Mouse (Mus musculus): Measurements from ENCODE around the gene Trarg1. TPM values are rescaled to one million over a fixed set of nuclear protein-coding genes. Genes with fewer than 3 reads are reported as not detected.
"Not testable (repeated sequence)": the region's sequence is repeated elsewhere in the genome, so short reads cannot be mapped to it uniquely, and the experiment has no call there.

Trarg1 gene
- 0.34 TPM for polyA plus RNA-seq (2012; fragmentation: generic; extraction: Trizol)

DNA sequence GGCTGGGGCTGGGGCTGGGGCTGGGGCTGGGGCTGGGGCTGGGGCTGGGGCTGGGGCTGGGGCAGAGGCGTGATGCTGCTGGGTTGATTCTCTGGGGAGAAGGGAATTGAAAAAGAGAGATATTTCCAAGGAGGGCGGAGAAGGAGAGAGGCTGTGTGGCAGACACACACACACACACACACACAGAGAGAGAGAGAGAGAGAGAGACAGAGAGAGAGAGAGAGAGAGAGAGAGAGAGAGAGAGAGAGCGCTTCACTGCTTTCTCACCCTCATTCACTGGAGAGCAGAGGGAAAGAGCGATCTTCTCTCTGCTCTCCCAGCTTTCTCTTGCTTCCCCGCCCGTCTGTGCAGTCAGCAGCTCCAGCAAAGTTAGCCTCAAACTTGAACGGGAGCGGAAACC lies at the start of gene Trarg1:
TSS of gene Trarg1 (plus strand) at position 301 of the 400 bp plus-strand sequence.
- not testable (repeated sequence) for H3ac ChIP-seq (ENCODE audit: control insufficient read depth, insufficient read length); H3K27me3 ChIP-seq (ENCODE audit: control insufficient read depth, insufficient read depth, insufficient read length); H3K36me3 ChIP-seq (ENCODE audit: control insufficient read depth, insufficient read depth); H3K79me2 ChIP-seq (ENCODE audit: control insufficient read depth, insufficient read depth); H3K4me3 ChIP-seq
- H3K4me2 ChIP-seq (ENCODE audit: low read depth), result peak within 1 kb of the TSS; percentile 18

DNA sequence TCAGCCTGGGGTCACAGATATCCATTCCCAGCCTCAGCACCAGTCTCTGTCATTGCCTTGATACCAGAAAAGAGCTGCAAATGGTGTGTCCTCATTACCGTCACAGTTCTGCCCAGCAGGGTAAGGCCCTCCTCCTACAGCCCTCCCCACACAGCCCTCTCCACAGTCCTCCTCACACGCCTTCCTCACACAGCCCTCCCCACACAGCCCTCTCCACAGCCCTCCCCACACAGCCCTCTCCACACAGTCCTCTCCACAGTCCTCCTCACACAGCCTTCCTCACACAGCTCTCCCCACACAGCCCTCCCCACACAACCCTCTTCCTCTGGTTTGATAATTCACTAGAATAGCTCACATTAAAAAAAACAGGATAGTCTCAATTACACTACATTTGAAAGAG lies 49.6 kb upstream of the Trarg1 start:
- Histone ChIP-seq H3K36me3 (ENCODE audit: control insufficient read depth, insufficient read depth) (no peaks in the 10 kb centered on the region), H3K27me3 (ENCODE audit: control insufficient read depth, insufficient read depth, insufficient read length) (no peaks in the 10 kb centered on the region), H3K4me3 (no peak overlapping the region), H3K4me2 (ENCODE audit: low read depth) (no peak overlapping the region), H3ac (ENCODE audit: control insufficient read depth, insufficient read length) (no peak overlapping the region), H3K79me2 (ENCODE audit: control insufficient read depth, insufficient read depth) (no peaks in the 10 kb centered on the region)
- TF ChIP-seq CEBPB (IDR thresholded peaks at IDR 0.05; ENCODE audit: insufficient read depth, poor library complexity, severe bottlenecking), result no peak
- no peak for TF ChIP-seq REST (IDR thresholded peaks at IDR 0.05; ENCODE audit: insufficient read depth, insufficient read length)
- no peak for TF ChIP-seq SRF (IDR thresholded peaks at IDR 0.05; ENCODE audit: control insufficient read depth, insufficient read length, low read depth)
- TF ChIP-seq POLR2A (IDR thresholded peaks at IDR 0.05; ENCODE audit: insufficient read length, low read depth), result no peak
- TF ChIP-seq MYOD1 (IDR thresholded peaks at IDR 0.05; ENCODE audit: control insufficient read depth in 1 of 3, insufficient read length in 2 of 3, low read depth in 2 of 3), result no peak
- TF ChIP-seq E2F4 (IDR thresholded peaks at IDR 0.05; ENCODE audit: insufficient read depth), result no peak
- TF ChIP-seq TCF12 (IDR thresholded peaks at IDR 0.05; ENCODE audit: insufficient read depth, poor library complexity, severe bottlenecking), result no peak
- TF ChIP-seq MAX (IDR thresholded peaks at IDR 0.05; ENCODE audit: low read depth), result no peak
- no peak for TF ChIP-seq MYOG (IDR thresholded peaks at IDR 0.05; ENCODE audit: control insufficient read depth in 1 of 3, insufficient read depth in 1 of 3, insufficient read length in 2 of 3, low read depth in 2 of 3)

DNA sequence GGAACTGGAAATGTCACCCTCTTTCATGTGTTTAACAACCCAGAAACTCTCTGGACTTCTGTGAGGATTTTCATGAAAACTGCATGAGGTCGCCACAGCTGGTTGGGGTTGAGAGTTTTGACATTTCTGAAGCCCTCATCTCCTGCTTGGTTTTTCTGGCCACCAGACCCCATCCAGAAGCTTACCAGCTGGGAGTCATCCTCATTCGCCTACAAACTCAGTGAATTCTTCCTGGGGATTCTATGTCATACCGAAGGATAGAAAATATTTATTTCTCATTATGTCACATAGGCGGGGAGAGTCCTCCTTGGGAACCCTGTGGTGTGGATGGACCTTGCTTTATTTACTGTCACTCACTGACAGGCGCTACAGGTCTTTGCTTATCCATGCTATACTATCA lies 49.1 kb upstream of the Trarg1 start:
- TF ChIP-seq TCF3 (IDR thresholded peaks at IDR 0.05; ENCODE audit: insufficient read length, low read depth), result no peak
- TF ChIP-seq POLR2A (IDR thresholded peaks at IDR 0.05; ENCODE audit: insufficient read length, low read depth), result no peak
- TF ChIP-seq TCF12 (IDR thresholded peaks at IDR 0.05; ENCODE audit: insufficient read depth, poor library complexity, severe bottlenecking), result no peak
- TF ChIP-seq SRF (IDR thresholded peaks at IDR 0.05; ENCODE audit: control insufficient read depth, insufficient read length, low read depth), result no peak
- TF ChIP-seq CEBPB (IDR thresholded peaks at IDR 0.05; ENCODE audit: insufficient read depth, poor library complexity, severe bottlenecking), result no peak
- no peak for TF ChIP-seq USF1 (IDR thresholded peaks at IDR 0.05; ENCODE audit: low read depth)
- TF ChIP-seq MYOG (IDR thresholded peaks at IDR 0.05; ENCODE audit: control insufficient read depth in 1 of 3, insufficient read depth in 1 of 3, insufficient read length in 2 of 3, low read depth in 2 of 3), result no peak
- no peak for TF ChIP-seq E2F4 (IDR thresholded peaks at IDR 0.05; ENCODE audit: insufficient read depth)
- TF ChIP-seq POLR2AphosphoS2 (IDR thresholded peaks at IDR 0.05; ENCODE audit: insufficient read length, low read depth), result no peak
- no peak for TF ChIP-seq MYOD1 (IDR thresholded peaks at IDR 0.05; ENCODE audit: control insufficient read depth in 1 of 3, insufficient read length in 2 of 3, low read depth in 2 of 3)
- no peak for TF ChIP-seq MAX (IDR thresholded peaks at IDR 0.05; ENCODE audit: low read depth)
- TF ChIP-seq REST (IDR thresholded peaks at IDR 0.05; ENCODE audit: insufficient read depth, insufficient read length), result no peak
- Histone ChIP-seq H3K79me2 (ENCODE audit: control insufficient read depth, insufficient read depth) (no peaks in the 10 kb centered on the region), H3K36me3 (ENCODE audit: control insufficient read depth, insufficient read depth) (no peaks in the 10 kb centered on the region)

DNA sequence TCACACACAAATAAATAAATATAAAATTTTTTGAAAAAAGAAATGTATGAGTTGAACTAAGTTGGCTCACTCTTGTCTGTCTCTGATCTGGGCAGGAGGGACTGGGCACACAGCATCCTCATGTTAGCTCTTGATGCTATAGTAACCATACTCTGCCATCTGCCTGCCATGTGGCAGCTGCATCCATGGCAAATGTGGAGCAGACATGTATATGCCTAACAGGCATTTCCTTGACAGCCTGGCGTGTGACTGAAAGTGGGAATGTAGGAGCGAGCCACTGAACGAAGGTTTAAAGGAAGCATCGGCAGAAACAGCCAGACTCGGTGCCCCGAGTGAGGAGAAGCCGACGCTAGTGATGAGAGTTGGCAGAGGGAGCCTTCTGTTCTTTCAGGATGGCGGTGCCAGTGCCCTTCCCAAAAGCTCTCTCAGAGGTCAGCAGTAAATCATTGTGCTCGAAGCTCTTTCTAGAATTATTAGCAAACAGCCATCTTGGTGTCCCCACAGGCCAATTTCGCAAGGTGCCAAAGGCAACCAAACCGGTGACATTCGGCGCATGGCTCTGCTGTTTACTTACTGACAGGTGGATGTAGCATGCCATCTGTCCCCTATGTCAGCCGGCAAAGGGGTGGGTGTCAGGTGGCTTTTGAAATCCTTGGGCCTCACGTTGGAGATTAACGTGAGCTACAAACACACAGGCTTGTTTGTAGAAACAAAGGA lies 40.2 kb upstream of the Trarg1 start:
- H3K79me2 ChIP-seq (ENCODE audit: control insufficient read depth, insufficient read depth), result no peaks in the 10 kb centered on the region
- no peak overlapping the region for H3K4me3 ChIP-seq
- no peak overlapping the region for H3ac ChIP-seq (ENCODE audit: control insufficient read depth, insufficient read length)
- no peaks in the 10 kb centered on the region for H3K36me3 ChIP-seq (ENCODE audit: control insufficient read depth, insufficient read depth)
- TF ChIP-seq REST (IDR thresholded peaks at IDR 0.05; ENCODE audit: insufficient read depth, insufficient read length), result no peak
- TF ChIP-seq E2F4 (IDR thresholded peaks at IDR 0.05; ENCODE audit: insufficient read depth), result no peak
- TF ChIP-seq SRF (IDR thresholded peaks at IDR 0.05; ENCODE audit: control insufficient read depth, insufficient read length, low read depth), result no peak
- no peak for TF ChIP-seq MYOD1 (IDR thresholded peaks at IDR 0.05; ENCODE audit: control insufficient read depth in 1 of 3, insufficient read length in 2 of 3, low read depth in 2 of 3)
- no peak for TF ChIP-seq MYOG (IDR thresholded peaks at IDR 0.05; ENCODE audit: control insufficient read depth in 1 of 3, insufficient read depth in 1 of 3, insufficient read length in 2 of 3, low read depth in 2 of 3)
- TF ChIP-seq CEBPB (IDR thresholded peaks at IDR 0.05; ENCODE audit: insufficient read depth, poor library complexity, severe bottlenecking), result no peak
- no peak for TF ChIP-seq POLR2AphosphoS2 (IDR thresholded peaks at IDR 0.05; ENCODE audit: insufficient read length, low read depth)
- TF ChIP-seq TCF3 (IDR thresholded peaks at IDR 0.05; ENCODE audit: insufficient read length, low read depth), result no peak
- TF ChIP-seq TCF12 (IDR thresholded peaks at IDR 0.05; ENCODE audit: insufficient read depth, poor library complexity, severe bottlenecking), result no peak
- TF ChIP-seq USF1 (IDR thresholded peaks at IDR 0.05; ENCODE audit: low read depth), result no peak
- TF ChIP-seq POLR2A (IDR thresholded peaks at IDR 0.05; ENCODE audit: insufficient read length, low read depth), result no peak
- no peak for TF ChIP-seq MAX (IDR thresholded peaks at IDR 0.05; ENCODE audit: low read depth)
- no peaks in the 10 kb centered on the region for H3K27me3 ChIP-seq (ENCODE audit: control insufficient read depth, insufficient read depth, insufficient read length)
- no peak overlapping the region for H3K4me2 ChIP-seq (ENCODE audit: low read depth)

More for the DNA sequence above, 49.1 kb upstream of the Trarg1 start:
- Histone ChIP-seq H3ac (ENCODE audit: control insufficient read depth, insufficient read length) (no peak overlapping the region), H3K4me2 (ENCODE audit: low read depth) (no peak overlapping the region), H3K4me3 (no peak overlapping the region), H3K27me3 (ENCODE audit: control insufficient read depth, insufficient read depth, insufficient read length) (no peaks in the 10 kb centered on the region)

DNA sequence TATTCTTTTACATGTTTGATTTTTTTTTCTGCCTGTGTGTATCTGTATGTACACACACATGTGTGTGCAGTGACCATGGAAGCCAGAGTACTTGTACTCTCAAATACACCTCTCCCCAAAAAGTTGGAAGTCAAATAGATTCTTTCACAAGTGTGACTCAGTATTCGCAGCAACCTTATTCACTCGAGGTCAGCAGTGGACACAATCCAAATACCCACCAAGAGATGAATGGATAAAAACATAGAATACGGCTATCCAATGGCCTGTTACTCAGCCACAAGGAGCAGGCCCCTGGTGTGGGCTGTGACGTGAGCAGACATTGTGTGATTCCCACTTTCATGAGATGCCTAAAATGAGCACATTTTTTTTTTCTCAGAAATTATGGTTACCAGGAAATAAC lies 39.4 kb upstream of the Trarg1 start:
- no peak for TF ChIP-seq MYOG (IDR thresholded peaks at IDR 0.05; ENCODE audit: control insufficient read depth in 1 of 3, insufficient read depth in 1 of 3, insufficient read length in 2 of 3, low read depth in 2 of 3)

More for the DNA sequence above, 39.4 kb upstream of the Trarg1 start:
- no peak overlapping the region for H3K4me2 ChIP-seq (ENCODE audit: low read depth)
- H3K36me3 ChIP-seq (ENCODE audit: control insufficient read depth, insufficient read depth), result no peaks in the 10 kb centered on the region
- H3K79me2 ChIP-seq (ENCODE audit: control insufficient read depth, insufficient read depth), result no peaks in the 10 kb centered on the region
- H3K4me3 ChIP-seq, result no peak overlapping the region
- no peak overlapping the region for H3ac ChIP-seq (ENCODE audit: control insufficient read depth, insufficient read length)
- H3K27me3 ChIP-seq (ENCODE audit: control insufficient read depth, insufficient read depth, insufficient read length), result no peaks in the 10 kb centered on the region

Measured in myocyte (in vitro differentiated cells).